Mouse (Mus musculus) ovary, postnatal 36 days (tissue): Measurements from ENCODE around the gene Gm9837.
A peak's percentile ranks its signal among the peaks of the same experiment; 100 is the strongest.

Source experiments
- DNase-seq: peaks from one replicate; pipeline ENCODE4 v3.0.0; 2022; ENCODE audit warnings: low spot score, mixed read lengths

Gm9837 gene

GRCm38 (mm10) chr11:53486822-53487594 lies 16.7 kb upstream of the Gm9837 start:
- peak; percentile 37 for DNase-seq

DNA sequence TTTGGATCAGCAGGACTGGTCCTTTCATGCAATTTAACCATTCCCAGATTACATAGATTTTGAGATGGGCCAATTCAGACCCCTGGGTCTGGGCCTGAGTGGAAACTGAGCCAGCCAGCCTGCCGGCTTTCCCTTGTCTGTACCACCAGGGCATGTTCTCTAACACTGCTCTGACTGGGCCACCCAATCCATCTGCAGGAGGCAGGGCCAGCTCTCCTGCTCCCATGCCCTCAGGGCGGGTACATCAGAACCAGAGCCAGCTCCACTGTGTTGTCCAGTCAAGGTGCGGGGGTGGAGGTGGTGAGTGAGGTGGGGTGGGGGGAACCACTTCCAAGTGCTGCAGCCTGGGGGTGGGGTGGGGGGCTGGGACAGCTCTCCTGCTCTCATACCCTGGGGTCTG lies 16.1 kb upstream of the Gm9837 start:
- no peak for DNase-seq

DNA sequence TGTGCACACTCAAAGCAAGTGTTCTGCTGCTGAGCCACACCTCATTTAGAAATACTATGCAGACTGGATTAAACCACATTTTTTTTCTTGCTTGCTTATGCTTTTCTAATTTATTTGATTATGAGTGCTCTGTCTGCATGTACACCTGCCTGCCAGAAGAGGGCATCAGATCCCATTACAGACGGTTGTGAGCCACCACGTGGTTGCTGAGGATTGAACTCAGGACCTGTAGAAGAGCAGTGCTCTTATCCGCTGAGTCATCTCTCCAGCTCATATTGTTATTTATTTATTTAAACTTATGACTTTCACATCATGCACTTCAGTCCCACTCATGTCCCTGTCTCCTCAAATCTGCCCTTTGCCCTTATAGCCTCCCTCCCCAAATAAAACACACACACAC lies 15.4 kb upstream of the Gm9837 start:
- no peak for DNase-seq

DNA sequence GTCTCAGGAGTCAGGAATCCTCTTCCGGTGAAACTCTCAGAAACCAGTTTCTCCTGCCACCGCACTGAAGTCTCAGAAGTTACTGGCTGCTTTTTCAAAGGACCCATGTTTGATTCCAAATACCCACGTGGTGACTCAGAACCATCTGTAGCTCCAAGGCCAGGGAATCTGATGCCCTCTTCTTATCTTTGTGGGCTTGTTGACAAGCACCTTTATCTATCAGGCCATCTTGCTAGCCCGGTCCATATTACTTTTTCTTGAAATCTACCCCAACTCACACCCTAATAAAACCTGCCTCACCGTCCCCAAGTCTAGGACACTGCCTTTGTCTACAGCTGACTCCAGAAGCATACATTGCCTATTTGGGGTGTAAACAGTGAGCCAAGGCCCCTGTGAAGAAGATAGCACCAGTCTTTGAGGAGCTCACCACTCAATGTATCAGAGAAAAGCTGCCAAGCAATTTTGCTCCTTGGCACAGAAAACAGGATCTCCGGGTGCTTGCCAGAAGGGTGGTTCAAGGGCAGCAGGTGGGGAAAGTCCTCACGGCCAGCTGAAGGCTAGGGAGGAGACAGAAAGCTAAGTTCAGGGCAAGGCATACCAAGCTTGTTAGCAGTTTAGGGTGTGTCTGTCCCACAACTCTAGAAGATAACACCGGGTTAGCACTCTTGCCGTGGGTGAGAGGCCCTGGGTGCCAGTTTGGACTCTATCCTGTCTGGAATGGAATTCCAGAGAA lies 13.0 kb upstream of the Gm9837 start:
- DNase-seq: peak; percentile 40

DNA sequence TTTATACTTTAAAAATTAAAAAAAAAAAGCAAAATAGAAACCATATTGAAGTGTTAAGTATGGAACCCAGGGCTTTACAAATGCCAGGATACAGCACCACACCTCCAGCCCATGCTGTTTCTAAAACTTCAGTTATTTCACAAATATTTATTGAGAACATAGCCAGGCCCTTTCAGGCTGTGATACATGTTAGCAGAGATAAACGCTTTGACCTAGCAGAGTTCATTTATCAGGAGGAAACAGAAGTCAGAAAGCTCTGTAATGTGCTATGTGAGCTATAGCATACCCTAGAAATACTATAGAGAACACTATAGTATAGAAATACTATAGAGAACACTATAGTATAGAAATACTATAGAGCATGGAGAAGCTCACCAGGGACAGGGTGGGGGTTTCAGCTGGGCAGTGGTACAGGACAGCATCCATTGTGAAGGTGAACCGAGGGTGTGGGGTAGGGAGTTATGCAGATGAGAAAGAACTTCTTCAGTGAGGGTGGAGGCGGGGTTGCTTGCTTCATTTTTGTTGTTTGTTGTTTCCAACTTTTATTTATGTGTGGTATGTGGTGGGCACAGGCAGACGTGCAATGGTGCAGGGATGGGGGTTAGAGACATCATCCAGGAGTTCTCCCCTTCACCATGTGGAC lies 10.9 kb upstream of the Gm9837 start:
- DNase-seq: no peak

DNA sequence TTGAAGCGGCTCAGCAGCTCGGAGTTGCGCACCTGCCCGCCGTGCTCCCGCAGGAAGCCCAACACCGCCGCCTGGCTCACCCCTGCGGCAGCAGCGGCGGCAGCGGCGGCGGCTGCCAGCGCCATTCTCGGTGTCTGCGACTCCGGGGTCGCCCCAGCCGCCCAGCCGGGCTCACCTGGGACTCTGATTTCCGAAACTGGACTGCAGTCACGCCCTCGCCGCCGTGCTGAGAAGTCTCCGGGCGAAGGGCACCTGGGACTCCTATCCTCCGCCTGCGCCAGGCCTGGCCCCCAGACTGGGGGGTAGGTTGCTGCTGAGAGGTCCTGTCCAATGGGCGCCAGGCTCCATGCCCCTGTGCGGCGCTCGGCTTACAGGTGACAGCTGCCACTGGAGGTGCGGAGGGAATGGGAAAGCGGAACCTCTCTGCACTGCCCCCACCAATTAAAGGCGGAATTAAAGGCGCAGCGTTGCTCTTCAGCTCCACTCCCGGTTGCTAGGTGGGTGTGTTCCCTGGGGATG lies 9.6 kb upstream of the Gm9837 start, which contains the start of the genes Gm9945 and Sowaha:
Gene Gm9945, plus strand, starts transcription at position 384 of the 519 bp plus-strand sequence.
Gene Sowaha, minus strand, starts transcription at position 492 of the 519 bp plus-strand sequence.
- peak; percentile 37 for DNase-seq

- no peak for DNase-seq
Measured at GRCm38 (mm10) chr11:53479171-53479782, 9.0 kb upstream of the Gm9837 start.

DNA sequence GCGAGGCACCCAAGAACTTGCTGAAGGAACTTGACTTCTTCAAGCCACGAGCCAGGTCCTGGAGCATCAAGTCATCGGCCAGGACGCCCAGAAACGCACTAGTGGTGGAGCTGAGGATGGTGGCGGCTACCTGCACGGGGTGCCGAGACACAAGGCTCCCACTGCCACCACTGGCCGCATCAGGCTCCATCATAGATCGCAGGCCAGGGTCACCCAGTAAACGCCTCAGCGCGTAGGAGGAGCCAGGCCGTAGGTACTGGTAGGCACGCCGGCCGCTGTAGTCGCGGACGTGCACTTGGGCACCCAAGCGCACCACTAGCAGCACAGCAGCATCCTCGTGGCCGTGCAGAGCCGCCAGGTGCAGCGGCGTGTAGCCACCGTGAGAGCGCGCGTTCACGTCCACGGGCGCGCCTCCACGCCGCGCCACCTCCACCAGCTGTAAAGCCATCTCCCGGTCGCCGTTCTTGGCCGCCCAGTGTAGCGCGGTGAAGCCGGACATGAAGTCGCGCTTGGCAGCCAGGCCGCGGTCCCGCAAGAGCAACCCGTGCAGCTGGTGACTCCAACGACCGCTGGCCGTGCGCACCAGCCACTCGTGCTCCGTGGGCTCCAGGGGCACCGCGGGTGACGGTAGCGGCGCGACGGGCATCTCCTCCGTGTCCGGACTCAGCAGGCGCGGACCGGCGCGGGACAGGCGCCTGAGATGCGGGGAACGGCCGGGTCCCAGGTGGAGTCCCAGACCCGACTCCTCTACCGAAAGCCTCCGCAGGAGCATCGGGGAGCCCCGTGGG lies 8.3 kb upstream of the Gm9837 start:
- DNase-seq: no peak

DNA sequence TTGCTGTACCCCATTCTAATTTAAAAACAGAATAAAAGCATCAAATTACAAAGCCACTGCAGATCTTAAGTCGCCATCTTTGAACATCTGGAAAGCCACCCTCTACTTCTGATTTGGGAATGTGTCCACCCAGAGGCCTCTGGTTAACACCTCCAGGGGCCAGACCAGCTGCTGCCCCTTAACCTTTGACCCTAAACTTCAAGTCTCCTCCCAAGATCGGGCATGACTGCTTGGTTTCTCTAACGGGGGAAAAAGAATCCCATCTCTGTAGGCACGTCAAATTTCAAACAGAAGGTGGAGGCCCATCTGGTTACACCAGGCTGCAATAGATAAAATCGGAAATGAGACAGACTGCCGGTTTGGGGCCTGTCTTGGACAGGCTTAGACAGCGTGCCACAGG lies 7.6 kb upstream of the Gm9837 start:
- no peak for DNase-seq

- no peak for DNase-seq
Measured at GRCm38 (mm10) chr11:53475620-53476019, 5.3 kb upstream of the Gm9837 start.

DNA sequence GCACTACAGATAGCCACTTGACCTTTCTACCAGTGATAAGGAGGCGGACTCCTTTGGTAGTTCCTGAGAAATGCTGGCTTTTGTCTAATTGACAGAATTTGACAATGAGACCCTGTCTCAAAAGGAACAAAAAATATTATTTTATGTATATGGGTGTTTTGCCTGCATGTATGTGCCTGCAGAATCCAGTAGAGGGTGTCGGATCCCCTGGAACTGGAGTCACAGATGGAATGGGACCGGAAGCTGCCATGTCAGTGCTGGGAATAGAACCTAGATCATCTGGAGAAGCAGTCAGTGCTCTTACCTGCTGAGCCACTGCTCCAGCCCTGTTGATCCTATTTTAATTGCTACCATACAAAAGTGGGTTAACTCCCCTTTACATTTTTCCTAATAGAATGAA lies 2.4 kb upstream of the Gm9837 start:
- no peak for DNase-seq

GRCm38 (mm10) chr11:53469294-53469967 lies 848 bp downstream of the Gm9837 start:
- DNase-seq: no peak

DNA sequence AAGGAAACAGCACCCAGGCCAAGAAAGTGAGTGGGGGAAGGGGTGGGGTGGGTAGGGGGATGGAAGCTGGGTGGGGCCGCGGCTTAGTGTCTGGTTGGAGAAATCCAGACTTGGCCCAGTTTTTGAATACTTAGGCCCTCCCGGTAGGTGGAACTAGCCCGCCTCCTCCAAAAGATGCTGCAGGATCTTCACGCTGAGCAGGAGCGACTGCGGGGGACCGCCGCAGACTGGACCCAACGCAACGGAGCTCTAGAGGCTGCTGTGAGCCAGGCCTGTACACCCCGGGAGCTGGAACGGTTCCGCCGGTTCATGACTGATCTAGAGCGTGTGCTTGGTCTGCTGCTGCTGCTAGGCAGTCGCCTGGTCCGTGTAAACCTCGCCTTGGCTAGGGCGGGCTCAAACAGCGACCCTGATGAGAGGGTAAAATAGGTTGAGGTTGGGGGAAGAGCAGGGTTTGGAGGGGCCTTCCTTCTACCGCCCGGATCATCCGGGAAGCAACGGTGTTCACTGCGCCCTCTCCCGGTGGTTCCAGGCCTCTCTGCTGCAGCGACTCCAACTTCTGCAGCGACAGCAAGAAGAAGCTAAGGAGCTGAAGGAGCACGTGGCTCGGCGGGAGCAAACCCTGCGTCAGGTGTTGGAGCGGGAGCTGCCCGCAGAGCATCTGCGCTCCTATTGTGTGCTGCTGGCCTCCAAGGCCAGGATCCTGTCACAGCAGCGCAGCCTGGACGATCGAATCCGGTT lies 3.9 kb downstream of the Gm9837 start:
- DNase-seq: peak; percentile 74

DNA sequence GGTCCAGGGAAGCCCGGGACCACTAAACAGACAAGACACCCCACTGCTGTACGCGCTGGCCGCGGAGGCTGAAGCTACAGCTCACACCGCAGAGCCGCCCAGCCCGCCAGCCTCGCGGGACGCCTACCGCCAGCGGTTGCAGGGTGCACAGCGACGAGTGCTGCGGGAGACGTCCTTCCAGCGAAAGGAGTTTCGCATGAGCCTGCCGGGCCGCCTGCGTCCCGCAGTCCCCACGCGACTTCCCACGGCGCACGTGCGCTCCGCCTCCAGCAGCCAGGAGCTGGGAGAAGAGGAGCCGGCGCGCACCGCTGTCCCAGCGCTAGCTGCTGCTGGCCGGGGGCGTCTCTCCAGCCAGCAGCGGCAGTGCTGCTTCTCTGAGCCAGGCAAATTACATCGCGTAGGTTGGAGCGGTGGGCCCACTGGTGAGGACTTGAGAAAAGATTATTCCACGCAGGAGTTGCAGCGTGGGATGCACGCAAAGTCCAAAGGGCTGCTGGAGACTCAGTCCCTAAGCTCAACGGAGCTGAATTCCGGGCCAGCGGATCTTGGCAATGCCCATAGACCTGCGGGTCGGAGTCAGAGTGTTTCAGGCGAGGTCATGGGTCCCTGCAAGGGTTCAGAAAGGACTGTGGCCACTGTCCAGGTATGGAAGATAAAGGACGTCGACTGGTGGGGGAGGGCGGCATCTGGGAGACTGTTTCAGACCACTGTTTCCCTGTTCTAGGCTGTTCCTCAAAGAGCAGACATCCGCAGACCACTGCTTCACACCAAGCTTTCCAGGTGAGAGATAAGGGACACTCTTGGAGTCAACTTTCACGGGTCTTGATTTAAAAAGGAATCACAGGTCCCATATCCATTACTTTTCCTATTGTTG lies 6.5 kb downstream of the Gm9837 start:
- no peak for DNase-seq

- DNase-seq: no peak
Measured at GRCm38 (mm10) chr11:53461727-53462126, 8.6 kb downstream of the Gm9837 start.

DNA sequence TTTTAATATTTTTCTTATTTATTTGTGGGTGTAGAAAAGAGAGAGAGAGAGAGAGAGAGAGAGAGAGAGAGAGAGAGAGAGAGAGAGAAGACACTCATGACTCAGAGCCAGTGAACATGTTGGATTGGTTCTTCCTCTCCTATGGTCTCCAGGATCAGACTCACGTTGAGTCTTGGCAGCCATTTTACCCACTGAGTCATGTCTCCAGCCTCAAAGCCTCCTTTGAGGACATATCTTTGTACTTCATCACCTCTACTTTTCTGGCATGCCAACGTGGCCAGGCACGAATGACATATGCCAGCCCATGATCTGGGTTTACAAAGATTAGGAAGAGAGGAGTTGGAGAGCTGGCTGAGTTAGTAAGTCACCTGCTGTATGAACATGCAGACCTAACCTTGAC lies 10.1 kb downstream of the Gm9837 start:
- no peak for DNase-seq

DNA sequence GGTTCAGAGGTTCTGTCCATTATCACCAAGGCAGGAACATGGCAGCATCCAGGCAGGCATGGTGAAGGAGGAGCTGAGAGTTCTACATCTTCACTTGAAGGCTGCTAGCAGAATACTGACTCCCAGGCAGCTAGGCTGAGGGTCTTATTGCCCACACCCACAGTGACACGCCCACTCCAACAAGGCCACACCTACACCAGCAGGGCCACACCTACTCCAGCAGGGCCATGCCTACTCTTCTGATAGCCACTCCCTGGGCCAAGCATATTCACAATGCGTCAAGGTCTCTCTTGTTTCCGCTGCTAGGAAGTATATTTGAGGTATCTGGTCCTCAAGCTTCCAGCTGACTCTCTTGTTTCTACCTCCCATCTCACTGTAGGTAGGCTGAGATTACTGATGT lies 11.3 kb downstream of the Gm9837 start:
- DNase-seq: no peak

- peak; percentile 31 for DNase-seq
Measured at GRCm38 (mm10) chr11:53457372-53457954, 12.8 kb downstream of the Gm9837 start.
